Mouse (Mus musculus) hindbrain, embryonic 14.5 days (tissue): Measurements from ENCODE around the gene Kctd7. TPM values are rescaled to one million over a fixed set of nuclear protein-coding genes. Genes with fewer than 3 reads are reported as not detected.

Experiments used
- ATAC-seq: fragments of 200-750 bp; cut with Nextera tagmentation; 2 replicates; pipeline ENCODE4 v1.8.0; 2017; ENCODE audit warnings: moderate number of reproducible peaks, mild to moderate bottlenecking, moderate TSS enrichment, moderate library complexity; ENCODE audit not compliant: low FRiP score
- DNase-seq: peaks from one replicate; pipeline ENCODE4 v3.0.0-alpha.2; 2015; ENCODE audit warnings: low spot score
- H3K27ac ChIP-seq: fragments of 300-500 bp; sonication (generic); 2 replicates; pipeline ENCODE4 v1.5.1; 2014; ENCODE audit warnings: mild to moderate bottlenecking, moderate library complexity
- H3K27me3 ChIP-seq: fragments of 300-500 bp; sonication (generic); 2 replicates; pipeline ENCODE4 v1.6.1; 2014; ENCODE audit warnings: mild to moderate bottlenecking, low read length, mixed read lengths; ENCODE audit not compliant: control insufficient read depth, insufficient read depth
- H3K36me3 ChIP-seq: fragments of 300-500 bp; sonication (generic); replicated peaks from 2 replicates; pipeline ENCODE4 v1.6.1; 2014; ENCODE audit not compliant: control insufficient read depth, insufficient read depth
- H3K4me1 ChIP-seq: fragments of 300-500 bp; sonication (generic); replicated peaks from 2 replicates; pipeline ENCODE4 v1.6.1; 2014; ENCODE audit warnings: antibody characterized with exemption, low read length, mixed read lengths; ENCODE audit not compliant: control insufficient read depth, insufficient read depth
- H3K4me2 ChIP-seq: fragments of 300-500 bp; sonication (generic); replicated peaks from 2 replicates; pipeline ENCODE4 v1.6.1; 2014; ENCODE audit warnings: mild to moderate bottlenecking, moderate library complexity
- H3K4me3 ChIP-seq: fragments of 300-500 bp; sonication (generic); replicated peaks from 2 replicates; pipeline ENCODE4 v1.5.1; 2014; ENCODE audit warnings: mild to moderate bottlenecking, low read length
- H3K9ac ChIP-seq: fragments of 300-500 bp; sonication (generic); 2 replicates; pipeline ENCODE4 v1.6.1; 2014
- H3K9me3 ChIP-seq: fragments of 300-500 bp; sonication (generic); 2 replicates; pipeline ENCODE4 v1.6.1; 2016; ENCODE audit warnings: low read length; ENCODE audit not compliant: control insufficient read depth
- WGBS: fragments of 180-500 bp; shearing (Covaris S2); extraction: QIAGEN DNeasy Blood & Tissue Kit; methylation state at CpG from one replicate; pipeline ENCODE4 v1.1.7; 2014; 5-methylcytosine and 5-hydroxymethylcytosine counted together
- polyA plus RNA-seq: library from polyadenylated mRNA; unstranded; fragments of >200 nt; fragmentation: Nextera tagmentation; extraction: Ambion mirVana; gene quantifications from 2 replicates; pipeline ENCODE4 v1.2.1, GENCODE M21; 2014

Kctd7 gene
- polyA plus RNA-seq, 1 experiment from 2014 or later, result 15.3 TPM

GRCm38 (mm10) chr5:130193760-130194159 is 49.1 kb downstream of the Kctd7 start:
- H3K9me3 ChIP-seq, result no peaks in the 10 kb centered on the region
- H3K27me3 ChIP-seq, result no peaks in the 10 kb centered on the region
- H3K36me3 ChIP-seq, result peaks cover 66% of the 10 kb centered on the region
- no peak overlapping the region for H3K4me3 ChIP-seq
- ATAC-seq, result no peak
- H3K9ac ChIP-seq, result no peak overlapping the region
- no peak for DNase-seq
- H3K27ac ChIP-seq, result no peak overlapping the region
- H3K4me2 ChIP-seq, result no peak overlapping the region
- 95% methylated on average over 3 of the region's 3 CpGs for WGBS
- H3K4me1 ChIP-seq, result no peaks in the 10 kb centered on the region

GRCm38 (mm10) chr5:130196307-130196706 is 51.6 kb downstream of the Kctd7 start:
- WGBS, result 78% methylated on average over 1 of the region's 1 CpGs
- Histone ChIP-seq H3K4me3 (no peak overlapping the region), H3K36me3 (peaks cover 65% of the 10 kb centered on the region), H3K27me3 (no peaks in the 10 kb centered on the region), H3K27ac (no peak overlapping the region), H3K9me3 (no peaks in the 10 kb centered on the region), H3K4me2 (no peak overlapping the region), H3K4me1 (no peaks in the 10 kb centered on the region), H3K9ac (no peak overlapping the region)
- no peak for DNase-seq
- ATAC-seq, result no peak

DNA sequence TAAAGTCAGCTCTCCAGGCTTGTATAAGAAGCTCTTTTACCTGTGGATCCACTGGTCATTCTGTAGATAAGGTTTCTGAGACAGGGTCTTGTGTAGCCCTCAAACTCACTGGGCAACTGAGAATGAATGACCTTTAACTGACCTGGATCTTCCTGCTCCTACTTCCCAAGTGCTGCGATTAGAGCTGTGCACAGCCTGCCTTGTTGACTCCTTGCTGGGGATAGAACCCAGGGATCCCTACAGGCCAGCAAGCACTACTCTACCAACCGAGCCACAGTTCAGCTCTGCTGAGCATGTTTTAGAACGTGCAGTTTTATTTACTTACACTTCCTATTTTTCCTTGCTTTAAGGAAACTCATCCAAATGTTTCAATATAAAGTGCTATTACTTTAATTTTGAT is 52.8 kb downstream of the Kctd7 start:
- peaks cover 62% of the 10 kb centered on the region for H3K36me3 ChIP-seq
- DNase-seq (no peak), ATAC-seq (no peak)
- H3K9ac ChIP-seq, result no peak overlapping the region
- no peak overlapping the region for H3K4me2 ChIP-seq
- WGBS, result 88% methylated on average over 3 of the region's 3 CpGs
- H3K27ac ChIP-seq, result no peak overlapping the region
- H3K4me3 ChIP-seq, result no peak overlapping the region
- no peaks in the 10 kb centered on the region for H3K9me3 ChIP-seq
- H3K4me1 ChIP-seq, result no peaks in the 10 kb centered on the region
- H3K27me3 ChIP-seq, result no peaks in the 10 kb centered on the region

DNA sequence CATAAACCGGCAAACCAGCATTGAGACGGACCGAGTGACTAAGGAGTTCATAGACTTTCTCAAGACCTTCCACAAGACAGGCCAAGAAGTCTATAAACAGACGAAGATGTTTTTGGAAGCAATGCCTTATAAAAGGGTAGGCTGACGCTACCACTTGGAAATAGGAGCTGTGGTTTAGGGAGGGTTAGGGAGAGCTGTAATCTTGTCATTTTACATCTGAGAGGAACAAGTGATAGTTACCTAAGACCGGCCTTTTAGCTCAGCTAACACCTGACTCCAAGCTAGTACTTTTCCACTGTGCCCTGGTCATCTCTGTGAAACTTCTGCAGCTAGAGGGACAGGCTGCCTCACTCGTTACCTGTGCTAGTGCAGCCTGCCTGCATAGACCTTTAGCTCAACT is 53.3 kb downstream of the Kctd7 start:
- H3K36me3 ChIP-seq, result peaks cover 61% of the 10 kb centered on the region
- H3K27ac ChIP-seq, result no peak overlapping the region
- no peak overlapping the region for H3K4me2 ChIP-seq
- H3K9ac ChIP-seq, result no peak overlapping the region
- H3K4me3 ChIP-seq, result no peak overlapping the region
- H3K9me3 ChIP-seq, result no peaks in the 10 kb centered on the region
- no peaks in the 10 kb centered on the region for H3K4me1 ChIP-seq
- 94% methylated on average over 7 of the region's 7 CpGs for WGBS
- no peak for DNase-seq
- no peaks in the 10 kb centered on the region for H3K27me3 ChIP-seq
- no peak for ATAC-seq

GRCm38 (mm10) chr5:130200233-130201029 is 55.8 kb downstream of the Kctd7 start:
- Histone ChIP-seq H3K27me3 (no peaks in the 10 kb centered on the region), H3K36me3 (peaks cover 48% of the 10 kb centered on the region), H3K9ac (no peak overlapping the region), H3K4me3 (no peak overlapping the region), H3K4me1 (no peaks in the 10 kb centered on the region), H3K4me2 (no peak overlapping the region), H3K9me3 (no peaks in the 10 kb centered on the region), H3K27ac (no peak overlapping the region)
- WGBS, result 90% methylated on average over 10 of the region's 10 CpGs
- DNase-seq (no peak), ATAC-seq (no peak)

DNA sequence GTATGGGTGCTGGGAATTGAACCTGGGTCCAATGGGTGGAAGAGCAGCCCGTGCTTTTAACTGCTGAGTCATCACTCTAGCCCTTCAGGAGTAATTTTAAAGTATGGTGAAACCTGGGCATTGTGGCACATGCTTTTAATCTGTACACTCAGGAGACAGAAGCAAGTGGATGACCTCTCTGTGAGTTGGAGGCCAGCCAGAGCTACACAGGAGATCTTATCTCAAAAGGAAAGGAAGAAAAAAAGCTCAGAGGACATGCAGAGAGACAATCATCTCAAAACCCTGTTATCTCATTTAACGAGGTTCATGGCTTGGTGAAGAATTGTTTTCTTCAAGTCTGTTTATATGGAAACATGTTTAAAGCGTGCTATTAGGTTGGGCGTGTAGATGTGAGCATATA is 59.3 kb downstream of the Kctd7 start:
- Histone ChIP-seq H3K4me1 (no peaks in the 10 kb centered on the region), H3K4me2 (no peak overlapping the region), H3K4me3 (no peak overlapping the region), H3K9ac (no peak overlapping the region), H3K36me3 (peaks cover 60% of the 10 kb centered on the region), H3K9me3 (no peaks in the 10 kb centered on the region), H3K27me3 (no peaks in the 10 kb centered on the region), H3K27ac (no peak overlapping the region)
- DNase-seq (no peak), ATAC-seq (no peak)
- WGBS, result 89% methylated on average over 4 of the region's 4 CpGs

- no peaks in the 10 kb centered on the region for H3K27me3 ChIP-seq
- WGBS, result 89% methylated on average over 6 of the region's 6 CpGs
- no peaks in the 10 kb centered on the region for H3K4me1 ChIP-seq
- H3K4me3 ChIP-seq, result no peak overlapping the region
- no peaks in the 10 kb centered on the region for H3K9me3 ChIP-seq
- H3K4me2 ChIP-seq, result no peak overlapping the region
- H3K9ac ChIP-seq, result no peak overlapping the region
- DNase-seq (no peak), ATAC-seq (no peak)
- peaks cover 60% of the 10 kb centered on the region for H3K36me3 ChIP-seq
- no peak overlapping the region for H3K27ac ChIP-seq
Observed at GRCm38 (mm10) chr5:130204560-130204959, 59.9 kb downstream of the Kctd7 start.

Other genes with a start within 250 kb of the Kctd7 start
- gene Zbed5, start 249.1 kb upstream of the Kctd7 start, polyA plus RNA-seq, result 16.4 and 17.0 TPM in 2 replicates
- gene Phkg1, start 246.3 kb upstream of the Kctd7 start, polyA plus RNA-seq, result 0.13 and 0.72 TPM in 2 replicates
- gene Nupr1l, start 236.3 kb upstream of the Kctd7 start, polyA plus RNA-seq, result 3.4 and 3.8 TPM in 2 replicates
- 32.4 and 37.6 TPM in 2 replicates for gene Vkorc1l1, start 202.9 kb upstream of the Kctd7 start, polyA plus RNA-seq
- 36.4 and 37.0 TPM in 2 replicates for gene Gusb, start 141.8 kb upstream of the Kctd7 start, polyA plus RNA-seq
- 41.3 and 41.5 TPM in 2 replicates for gene Asl, start 115.6 kb upstream of the Kctd7 start, polyA plus RNA-seq
- 49.2 and 51.9 TPM in 2 replicates for gene Crcp, start 115.6 kb upstream of the Kctd7 start, polyA plus RNA-seq
- 62.2 and 63.0 TPM in 2 replicates for gene Tpst1, start 71.5 kb upstream of the Kctd7 start, polyA plus RNA-seq
- gene Rabgef1, start 26.9 kb downstream of the Kctd7 start, polyA plus RNA-seq, result 35.7 and 40.3 TPM in 2 replicates
- gene Tmem248, start 72.2 kb downstream of the Kctd7 start, polyA plus RNA-seq, result 31.3 and 36.5 TPM in 2 replicates
- gene Sbds, start 110.7 kb downstream of the Kctd7 start, polyA plus RNA-seq, result 48.2 and 49.9 TPM in 2 replicates
- gene Tyw1, start 110.8 kb downstream of the Kctd7 start, polyA plus RNA-seq, result 20.8 and 27.2 TPM in 2 replicates
- 19.7 and 24.3 TPM in 2 replicates for gene Caln1, start 224.6 kb downstream of the Kctd7 start, polyA plus RNA-seq
- not detected in 2 replicates for gene A330070K13Rik, start 239.8 kb downstream of the Kctd7 start, polyA plus RNA-seq